Mouse (Mus musculus): ENCODE data around the gene Hist1h2an. TPM values are rescaled to one million over a fixed set of nuclear protein-coding genes. Genes with fewer than 3 reads are reported as not detected.
"Not testable (repeated sequence)": the region's sequence is repeated elsewhere in the genome, so short reads cannot be mapped to it uniquely, and the experiment has no call there.

Gene Hist1h2an
- 1 to 10 TPM in 2 of 4 experiments, not detected in 2; 2.9 to 4.0 TPM for total RNA-seq (2022)

GRCm38 (mm10) chr13:21786899-21787629 is at the start of gene Hist1h2an, which contains the start of gene Hist1h2bp:
Gene Hist1h2an, minus strand, starts transcription at chr13:21787218.
Gene Hist1h2bp, plus strand, starts transcription at chr13:21787461.
- peak; percentile 72 to 91 for DNase-seq (ENCODE audit: low spot score in 2 of 2)

GRCm38 (mm10) chr13:21833461-21833860 is 46.4 kb upstream of the Hist1h2an start, which contains the start of the genes Hist1h2ap and Hist1h2br:
Gene Hist1h2ap, minus strand, starts transcription at chr13:21833507.
Gene Hist1h2br, plus strand, starts transcription at chr13:21833743.
- DNase-seq (ENCODE audit: low spot score in 2 of 2): not testable (repeated sequence)

GRCm38 (mm10) chr13:21831418-21832394 is 44.7 kb upstream of the Hist1h2an start, which contains the start of gene Hist1h4n:
Gene Hist1h4n, minus strand, starts transcription at chr13:21832196.
- DNase-seq (ENCODE audit: low spot score in 2 of 2): peak in 1 of 2 experiments; percentile 30

GRCm38 (mm10) chr13:21830344-21830743 is 43.3 kb upstream of the Hist1h2an start:
- no peak for DNase-seq (ENCODE audit: low spot score in 2 of 2)

GRCm38 (mm10) chr13:21828511-21828910 is 41.5 kb upstream of the Hist1h2an start:
- DNase-seq (ENCODE audit: low spot score in 2 of 2): no peak

- not testable (repeated sequence) for DNase-seq (ENCODE audit: low spot score in 2 of 2)
These were observed 33.3 kb upstream of the Hist1h2an start for GRCm38 (mm10) chr13:21820082-21820890.

- not testable (repeated sequence) for DNase-seq (ENCODE audit: low spot score in 2 of 2)
These were observed 25.1 kb upstream of the Hist1h2an start for GRCm38 (mm10) chr13:21812092-21812491.

GRCm38 (mm10) chr13:21811539-21811938 is 24.5 kb upstream of the Hist1h2an start, which contains the start of gene Hist1h4m:
Gene Hist1h4m, plus strand, starts transcription at chr13:21811746.
- DNase-seq (ENCODE audit: low spot score in 2 of 2): peak; percentile 27 to 32

- not testable (repeated sequence) for DNase-seq (ENCODE audit: low spot score in 2 of 2)
These were observed 24.1 kb upstream of the Hist1h2an start for GRCm38 (mm10) chr13:21811074-21811473.

GRCm38 (mm10) chr13:21810073-21810472 is 23.1 kb upstream of the Hist1h2an start, which contains the start of the genes Hist1h2bq and Hist1h2ao:
Gene Hist1h2bq, minus strand, starts transcription at chr13:21810197.
Gene Hist1h2ao, plus strand, starts transcription at chr13:21810465.
- not testable (repeated sequence) for DNase-seq (ENCODE audit: low spot score in 2 of 2)

- not testable (repeated sequence) for DNase-seq (ENCODE audit: low spot score in 2 of 2)
These were observed 16.0 kb upstream of the Hist1h2an start for GRCm38 (mm10) chr13:21803058-21803457.

- not testable (repeated sequence) for DNase-seq (ENCODE audit: low spot score in 2 of 2)
These were observed 10.1 kb upstream of the Hist1h2an start for GRCm38 (mm10) chr13:21797163-21797562.

GRCm38 (mm10) chr13:21795584-21795983 is 8.6 kb upstream of the Hist1h2an start:
- DNase-seq (ENCODE audit: low spot score in 2 of 2): no peak

- no peak for DNase-seq (ENCODE audit: low spot score in 2 of 2)
These were observed 3.7 kb upstream of the Hist1h2an start for GRCm38 (mm10) chr13:21790601-21791283.

- no peak for DNase-seq (ENCODE audit: low spot score in 2 of 2)
These were observed 2.9 kb upstream of the Hist1h2an start for GRCm38 (mm10) chr13:21789925-21790324.

- no peak for DNase-seq (ENCODE audit: low spot score in 2 of 2)
These were observed 959 bp upstream of the Hist1h2an start for GRCm38 (mm10) chr13:21787760-21788593.

- DNase-seq (ENCODE audit: low spot score in 2 of 2): no peak
These were observed 674 bp downstream of the Hist1h2an start for GRCm38 (mm10) chr13:21786189-21786898.

- DNase-seq (ENCODE audit: low spot score in 2 of 2): no peak
These were observed 2.7 kb downstream of the Hist1h2an start for GRCm38 (mm10) chr13:21784311-21784710.

Measured in left cerebral cortex, adult 8-10 months (tissue).